Mouse (Mus musculus): ENCODE measurements around the gene Kars. TPM values are rescaled to one million over a fixed set of nuclear protein-coding genes. Genes with fewer than 3 reads are reported as not detected.

Gene Kars
- polyA plus RNA-seq, 1 experiment: 199 TPM

GRCm38 (mm10) chr8:111947144-111947543 lies 64.0 kb downstream of the Kars start:
- H3K36me3 ChIP-seq (ENCODE audit: control insufficient read depth, insufficient read depth): peaks cover 23% of the 10 kb centered on the region
- no peak overlapping the region for H3K4me3 ChIP-seq
- TF ChIP-seq TCF3 (IDR thresholded peaks at IDR 0.05; ENCODE audit: insufficient read length, low read depth): no peak
- no peak for TF ChIP-seq MYOG (IDR thresholded peaks at IDR 0.05; ENCODE audit: control insufficient read depth in 1 of 3, insufficient read depth in 1 of 3, insufficient read length in 2 of 3, low read depth in 2 of 3)
- TF ChIP-seq CEBPB (IDR thresholded peaks at IDR 0.05; ENCODE audit: insufficient read depth, poor library complexity, severe bottlenecking): no peak
- no peak for TF ChIP-seq POLR2AphosphoS2 (IDR thresholded peaks at IDR 0.05; ENCODE audit: insufficient read length, low read depth)
- TF ChIP-seq TCF12 (IDR thresholded peaks at IDR 0.05; ENCODE audit: insufficient read depth, poor library complexity, severe bottlenecking): no peak
- no peak for TF ChIP-seq MAX (IDR thresholded peaks at IDR 0.05; ENCODE audit: low read depth)
- TF ChIP-seq SRF (IDR thresholded peaks at IDR 0.05; ENCODE audit: control insufficient read depth, insufficient read length, low read depth): no peak
- no peak for TF ChIP-seq POLR2A (IDR thresholded peaks at IDR 0.05; ENCODE audit: insufficient read length, low read depth)
- no peak for TF ChIP-seq E2F4 (IDR thresholded peaks at IDR 0.05; ENCODE audit: insufficient read depth)
- no peak for TF ChIP-seq USF1 (IDR thresholded peaks at IDR 0.05; ENCODE audit: low read depth)
- no peak for TF ChIP-seq MYOD1 (IDR thresholded peaks at IDR 0.05; ENCODE audit: control insufficient read depth in 1 of 3, insufficient read length in 2 of 3, low read depth in 2 of 3)
- no peak overlapping the region for H3K4me2 ChIP-seq (ENCODE audit: low read depth)
- no peak overlapping the region for H3ac ChIP-seq (ENCODE audit: control insufficient read depth, insufficient read length)
- H3K27me3 ChIP-seq (ENCODE audit: control insufficient read depth, insufficient read depth, insufficient read length): no peaks in the 10 kb centered on the region
- H3K79me2 ChIP-seq (ENCODE audit: control insufficient read depth, insufficient read depth): no peaks in the 10 kb centered on the region

DNA sequence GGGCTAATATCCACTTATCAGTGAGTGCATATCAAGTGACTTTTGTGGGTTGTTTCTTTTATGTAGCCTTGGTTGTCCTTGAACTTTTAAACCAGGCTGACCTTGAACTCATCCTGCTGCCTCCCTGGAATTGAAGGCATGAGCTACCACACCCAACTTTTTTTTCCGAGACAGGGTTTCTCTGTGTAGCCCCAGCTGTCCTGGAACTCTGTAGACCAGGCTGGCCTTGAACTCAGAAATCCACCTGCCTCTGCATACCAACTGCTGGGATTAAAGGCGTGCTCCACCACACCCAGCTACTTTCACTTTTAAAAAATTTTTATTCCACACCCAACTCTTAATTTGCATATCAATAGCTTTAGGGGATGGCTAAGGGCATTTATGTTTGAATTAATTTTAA lies 67.6 kb downstream of the Kars start:
- Histone ChIP-seq H3K36me3 (ENCODE audit: control insufficient read depth, insufficient read depth) (peaks cover 13% of the 10 kb centered on the region), H3K27me3 (ENCODE audit: control insufficient read depth, insufficient read depth, insufficient read length) (no peaks in the 10 kb centered on the region), H3K4me3 (no peak overlapping the region), H3K79me2 (ENCODE audit: control insufficient read depth, insufficient read depth) (no peaks in the 10 kb centered on the region), H3K4me2 (ENCODE audit: low read depth) (no peak overlapping the region), H3ac (ENCODE audit: control insufficient read depth, insufficient read length) (no peak overlapping the region)
- TF ChIP-seq USF1 (IDR thresholded peaks at IDR 0.05; ENCODE audit: low read depth): no peak
- no peak for TF ChIP-seq CEBPB (IDR thresholded peaks at IDR 0.05; ENCODE audit: insufficient read depth, poor library complexity, severe bottlenecking)
- TF ChIP-seq E2F4 (IDR thresholded peaks at IDR 0.05; ENCODE audit: insufficient read depth): no peak
- TF ChIP-seq SRF (IDR thresholded peaks at IDR 0.05; ENCODE audit: control insufficient read depth, insufficient read length, low read depth): no peak
- no peak for TF ChIP-seq MYOD1 (IDR thresholded peaks at IDR 0.05; ENCODE audit: control insufficient read depth in 1 of 3, insufficient read length in 2 of 3, low read depth in 2 of 3)

Other genes with a start within 250 kb of the Kars start
- gene Cfdp1, start 157.0 kb downstream of the Kars start, polyA plus RNA-seq (2012; fragmentation: generic; extraction: Trizol): 44.9 TPM
- 0.92 TPM for gene Tmem170, start 134.6 kb downstream of the Kars start, polyA plus RNA-seq (2012; fragmentation: generic; extraction: Trizol)
- 0.14 TPM for gene Chst5, start 100.9 kb downstream of the Kars start, polyA plus RNA-seq (2012; fragmentation: generic; extraction: Trizol)
- 4.5 TPM for gene Tmem231, start 77.4 kb downstream of the Kars start, polyA plus RNA-seq (2012; fragmentation: generic; extraction: Trizol)
- 64.5 TPM for gene Gabarapl2, start 70.6 kb downstream of the Kars start, polyA plus RNA-seq (2012; fragmentation: generic; extraction: Trizol)
- 2.8 TPM for gene Adat1, start 19.0 kb downstream of the Kars start, polyA plus RNA-seq (2012; fragmentation: generic; extraction: Trizol)
- gene Terf2ip, start 75 bp upstream of the Kars start, polyA plus RNA-seq (2012; fragmentation: generic; extraction: Trizol): 6.8 TPM
- gene Gm6793, start 3.7 kb upstream of the Kars start, polyA plus RNA-seq (2012; fragmentation: generic; extraction: Trizol): 0.23 TPM